Mouse (Mus musculus) lung, adult 2 months (tissue): ENCODE results near the gene Ddx52. TPM values are rescaled to one million over a fixed set of nuclear protein-coding genes. Genes with fewer than 3 reads are reported as not detected.

ENCODE experiments used
- DNase-seq: peaks from one replicate; pipeline ENCODE4 v3.0.0; 2022
- H3K4me1 ChIP-seq: fragments of 200-500 bp; 2 replicates; pipeline ENCODE4 v1.6.1; 2011; ENCODE audit warnings: low read length; ENCODE audit not compliant: control insufficient read depth, insufficient read depth
- H3K4me3 ChIP-seq: fragments of 200-500 bp; replicated peaks from 2 replicates; pipeline ENCODE3; 2011; ENCODE audit warnings: low read depth, mild to moderate bottlenecking, control low read depth, low read length; ENCODE audit errors: extremely low read depth
- CTCF ChIP-seq: fragments of 200-500 bp; IDR thresholded peaks from 2 replicates; pipeline ENCODE4 v1.5.1; 2011; ENCODE audit warnings: mild to moderate bottlenecking, low read length, control low read depth; ENCODE audit not compliant: insufficient read depth
- POLR2A ChIP-seq: fragments of 200-500 bp; IDR thresholded peaks from 2 replicates; pipeline ENCODE4 v1.6.1; 2011; ENCODE audit warnings: low read depth, mild to moderate bottlenecking, control low read depth, low read length, borderline replicate concordance; ENCODE audit errors: extremely low read depth
- WGBS: fragments of 180-500 bp; shearing (Covaris S2); methylation state at CpG from one replicate; pipeline ENCODE4 v1.1.7; 2018; 5-methylcytosine and 5-hydroxymethylcytosine counted together
- polyA plus RNA-seq: library from polyadenylated mRNA; depleted of rRNA; stranded (reverse); fragments of >200 nt; gene quantifications from 2 replicates; pipeline ENCODE4 v1.2.3, GENCODE M21; 2012

Gene Ddx52
- polyA plus RNA-seq, 1 experiment, result 4.9 TPM

DNA sequence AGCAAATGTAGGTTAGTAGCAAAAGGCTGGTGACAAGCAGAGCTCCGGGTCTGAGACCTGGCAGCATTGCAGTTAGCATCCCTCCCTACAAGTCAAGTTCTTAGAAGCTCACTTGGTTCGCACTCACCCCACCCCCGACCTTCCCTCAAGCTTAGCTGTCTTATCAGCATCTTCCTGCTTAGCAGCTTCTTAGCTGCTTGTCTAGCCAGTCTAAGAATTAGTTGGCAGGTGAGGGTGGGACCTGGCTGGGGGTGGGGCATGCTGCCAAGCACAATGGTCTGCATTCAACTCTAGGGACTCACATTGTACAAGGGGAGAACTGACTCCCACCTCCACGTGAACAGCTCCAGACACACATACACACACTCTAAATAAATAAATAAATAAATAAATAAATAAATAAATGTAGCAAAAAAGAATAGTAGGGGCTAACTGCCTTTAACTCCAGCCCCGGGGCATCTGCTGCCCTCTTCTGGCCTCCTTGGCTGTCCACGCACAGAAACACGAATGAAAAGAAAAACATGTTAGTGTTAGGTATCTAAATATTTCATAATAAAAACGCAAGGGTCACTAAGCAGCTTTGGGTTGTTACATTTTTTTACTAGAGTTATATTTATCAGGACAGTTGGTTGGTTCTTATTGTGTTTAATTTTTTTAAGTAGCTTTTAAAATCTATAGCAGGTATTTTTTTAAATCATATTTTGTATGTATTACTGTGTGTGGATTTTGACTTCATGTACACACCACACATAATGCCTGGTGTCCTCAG, 25.8 kb downstream of the Ddx52 start:
- H3K4me1 ChIP-seq, result peaks cover 8% of the 10 kb centered on the region
- 46% methylated on average over 8 of the region's 8 CpGs for WGBS
- no peak for DNase-seq
- H3K4me3 ChIP-seq, result no peak overlapping the region
- TF ChIP-seq POLR2A, result no peak
- no peak; the same call in 1 of the 2 replicates for TF ChIP-seq CTCF

DNA sequence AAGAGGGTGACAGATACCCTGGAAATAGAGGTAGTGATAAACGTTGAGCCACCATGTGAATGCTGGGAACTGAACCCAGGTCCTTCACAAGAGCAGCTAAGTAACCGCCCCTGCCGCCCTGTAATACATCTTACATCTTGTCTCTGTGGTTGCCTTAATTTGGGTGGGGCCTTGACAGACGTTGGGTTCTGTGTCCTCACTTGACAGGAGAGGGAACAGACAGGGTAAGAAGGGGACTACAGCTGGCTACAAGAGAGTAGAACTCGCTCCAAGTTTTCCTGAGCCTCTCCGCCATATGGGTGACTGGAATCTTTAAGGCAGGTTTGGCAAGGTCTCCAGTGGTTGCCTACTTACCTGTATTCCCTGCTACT, 26.3 kb downstream of the Ddx52 start:
- H3K4me3 ChIP-seq, result no peak overlapping the region

DNA sequence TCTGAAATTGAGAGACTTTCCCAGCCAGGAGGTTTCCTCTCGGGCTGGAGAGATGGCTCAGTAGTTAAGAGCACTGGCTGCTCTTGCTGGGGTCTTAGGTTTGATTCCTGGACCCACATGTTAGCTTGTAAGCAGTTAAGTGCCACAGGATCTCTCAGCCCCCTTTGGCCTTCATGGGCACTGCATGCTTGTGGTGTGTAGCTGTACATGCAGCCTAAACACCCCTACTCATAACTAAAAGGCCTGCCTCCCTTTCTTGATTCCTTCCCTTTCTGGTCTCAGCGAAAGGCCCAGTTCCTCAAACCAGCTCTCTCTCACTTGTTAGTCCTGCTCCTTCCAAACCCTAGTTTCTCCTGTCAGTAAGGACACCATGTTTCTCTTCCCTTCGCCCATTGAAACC, 27.2 kb downstream of the Ddx52 start:
- TF ChIP-seq POLR2A (no peak), CTCF (no peak)
- no peak for DNase-seq
- Histone ChIP-seq H3K4me1 (peaks cover 8% of the 10 kb centered on the region), H3K4me3 (no peak overlapping the region)
- 84% methylated on average over 3 of the region's 3 CpGs for WGBS

More for the DNA sequence above, 26.3 kb downstream of the Ddx52 start:
- WGBS, result 73% methylated on average over 6 of the region's 6 CpGs
- H3K4me1 ChIP-seq, result peaks cover 8% of the 10 kb centered on the region
- TF ChIP-seq POLR2A (no peak), CTCF (no peak)
- DNase-seq, result no peak

DNA sequence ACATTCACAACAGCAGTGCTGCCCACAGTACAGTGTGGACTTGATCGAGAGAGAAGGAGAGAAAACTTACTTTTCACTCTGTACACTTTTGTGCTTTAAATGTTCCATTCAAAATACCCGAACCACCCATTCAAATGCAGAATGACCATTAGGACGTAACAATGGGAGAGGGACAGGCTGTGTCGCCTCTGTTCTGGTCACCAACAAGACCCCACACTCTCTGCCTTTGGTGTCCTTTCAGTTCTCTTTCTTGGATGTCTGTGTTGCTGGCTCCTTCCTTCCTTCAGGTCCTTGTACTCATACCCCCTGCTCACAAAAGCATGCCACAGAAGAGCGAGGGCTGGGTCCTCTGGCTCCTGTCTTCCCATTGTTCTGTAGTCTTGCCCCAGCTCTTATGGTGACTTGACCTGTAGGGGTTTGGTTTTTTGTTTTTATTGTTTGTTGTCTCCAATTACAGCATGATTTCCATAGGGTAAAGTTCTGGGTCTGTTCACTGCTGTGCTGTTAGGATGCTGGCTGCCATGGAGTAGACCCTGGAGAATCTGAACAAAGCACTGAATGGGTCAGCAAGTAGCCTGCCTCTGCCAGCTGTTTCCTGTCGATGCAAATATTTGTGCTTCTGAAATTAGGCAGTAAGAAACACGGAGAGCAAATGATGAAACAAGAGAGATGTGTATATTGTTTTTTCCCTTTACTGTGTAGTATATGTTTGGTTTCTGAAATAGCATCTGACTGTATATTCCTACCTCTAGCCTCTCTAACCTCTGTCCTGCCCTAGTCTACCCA, 32.9 kb downstream of the Ddx52 start:
- Histone ChIP-seq H3K4me3 (no peak overlapping the region), H3K4me1 (no peaks in the 10 kb centered on the region)
- TF ChIP-seq CTCF (no peak), POLR2A (no peak)
- WGBS, result 68% methylated on average over 7 of the region's 7 CpGs
- no peak for DNase-seq

DNA sequence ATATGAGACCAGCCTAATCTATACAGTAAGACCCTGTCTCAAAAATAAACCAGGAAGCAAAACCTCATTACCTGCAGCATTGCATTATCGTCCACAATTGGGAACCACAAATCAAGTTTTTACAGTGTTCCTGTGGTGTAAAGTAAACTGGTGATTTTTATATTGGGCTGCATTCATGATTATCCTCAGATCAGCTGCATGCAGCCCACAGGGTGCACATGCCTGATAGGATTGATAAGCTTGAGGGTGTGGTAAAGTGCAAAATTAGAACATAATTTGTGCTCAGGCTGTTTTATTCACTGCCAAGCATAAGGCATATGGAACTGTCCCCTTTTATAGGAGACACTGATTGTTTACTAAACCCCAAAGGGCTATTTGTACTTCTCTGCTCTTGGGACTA, 33.6 kb downstream of the Ddx52 start:
- 81% methylated on average over 1 of the region's 1 CpGs for WGBS
- TF ChIP-seq POLR2A (no peak), CTCF (no peak)
- DNase-seq, result no peak

DNA sequence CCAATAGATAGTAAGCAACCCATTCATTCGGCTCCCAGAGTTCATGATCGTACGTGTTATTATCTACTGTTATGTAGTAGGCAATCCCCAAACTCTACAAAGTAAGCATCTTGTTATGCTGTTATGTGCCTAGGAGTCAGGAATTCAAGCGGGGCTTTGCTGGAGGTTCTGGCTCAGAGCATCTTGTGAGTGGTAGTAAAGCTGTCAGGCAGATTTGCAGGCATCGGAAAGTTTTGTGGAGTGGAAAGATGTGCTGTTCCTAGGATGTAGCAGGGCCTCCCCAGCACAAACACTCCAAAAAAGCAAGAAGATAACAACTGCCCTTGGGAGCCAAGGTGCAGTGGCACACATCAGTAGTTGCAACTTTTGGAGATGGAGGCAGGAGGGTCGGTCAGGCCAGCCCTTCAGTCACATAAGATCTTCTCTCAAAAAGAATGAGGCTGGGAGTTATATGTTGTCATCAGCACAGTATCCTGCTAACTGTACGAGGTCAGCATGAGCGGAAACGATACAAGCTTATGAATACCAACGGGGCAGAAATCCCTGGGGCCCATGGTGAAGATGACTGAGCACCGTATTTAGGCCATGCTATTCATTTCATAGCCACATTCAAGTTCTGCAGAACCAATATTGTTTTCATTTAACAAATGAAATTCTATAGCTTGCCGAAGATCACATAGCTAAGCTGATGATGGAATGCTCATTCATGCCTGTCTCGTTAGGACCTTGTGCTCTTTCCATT, 34.5 kb downstream of the Ddx52 start:
- 87% methylated on average over 13 of the region's 13 CpGs for WGBS
- H3K4me1 ChIP-seq, result no peaks in the 10 kb centered on the region
- no peak for DNase-seq
- H3K4me3 ChIP-seq, result no peak overlapping the region
- TF ChIP-seq CTCF (no peak), POLR2A (no peak)

More for the DNA sequence above, 33.6 kb downstream of the Ddx52 start:
- no peaks in the 10 kb centered on the region for H3K4me1 ChIP-seq
- no peak overlapping the region for H3K4me3 ChIP-seq

DNA sequence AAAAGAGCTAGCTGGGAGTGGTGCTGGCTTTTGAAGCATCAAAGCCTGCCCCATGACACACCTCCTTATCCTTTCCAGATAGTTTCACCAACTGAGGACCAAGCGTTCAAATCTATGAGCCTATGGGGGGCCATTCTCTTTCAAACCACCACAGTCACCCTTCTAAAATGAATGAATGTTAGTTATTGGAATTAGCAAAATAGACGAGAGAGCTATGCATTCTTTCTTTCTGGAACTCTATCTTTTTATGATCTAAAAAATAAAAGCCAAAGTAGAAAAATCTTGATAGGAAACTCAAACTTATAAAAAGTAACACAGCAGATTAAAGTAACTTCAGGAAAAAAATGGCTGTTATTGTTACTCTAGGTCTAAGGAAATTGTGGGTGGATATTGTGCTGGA, 35.9 kb downstream of the Ddx52 start:
- Histone ChIP-seq H3K4me3 (no peak overlapping the region), H3K4me1 (no peaks in the 10 kb centered on the region)
- DNase-seq, result no peak
- TF ChIP-seq CTCF, result no peak
- no peak for TF ChIP-seq POLR2A
- WGBS, result 93% methylated on average over 2 of the region's 2 CpGs

DNA sequence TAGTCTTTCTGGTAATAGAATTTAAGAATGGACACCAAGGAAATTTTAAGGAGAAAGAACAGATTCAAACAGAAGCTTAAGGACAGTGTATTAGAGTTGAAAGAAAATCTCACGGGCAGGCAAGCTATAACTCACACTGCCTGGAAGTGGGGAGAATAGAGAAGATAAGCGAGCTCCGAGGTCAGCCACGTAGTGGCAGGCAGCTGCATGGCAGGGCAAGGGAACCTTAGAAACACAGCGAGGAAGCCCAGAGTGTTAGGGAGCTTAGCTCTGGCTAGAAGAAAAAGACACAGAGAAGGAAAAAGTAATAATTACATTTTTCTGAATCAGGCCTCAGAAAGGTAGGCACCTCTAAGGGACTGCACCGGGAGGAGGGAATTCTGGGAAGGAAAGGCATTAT, 38.1 kb downstream of the Ddx52 start:
- WGBS, result 90% methylated on average over 6 of the region's 6 CpGs
- Histone ChIP-seq H3K4me1 (no peaks in the 10 kb centered on the region), H3K4me3 (no peak overlapping the region)
- no peak for DNase-seq
- TF ChIP-seq POLR2A (no peak), CTCF (no peak)

DNA sequence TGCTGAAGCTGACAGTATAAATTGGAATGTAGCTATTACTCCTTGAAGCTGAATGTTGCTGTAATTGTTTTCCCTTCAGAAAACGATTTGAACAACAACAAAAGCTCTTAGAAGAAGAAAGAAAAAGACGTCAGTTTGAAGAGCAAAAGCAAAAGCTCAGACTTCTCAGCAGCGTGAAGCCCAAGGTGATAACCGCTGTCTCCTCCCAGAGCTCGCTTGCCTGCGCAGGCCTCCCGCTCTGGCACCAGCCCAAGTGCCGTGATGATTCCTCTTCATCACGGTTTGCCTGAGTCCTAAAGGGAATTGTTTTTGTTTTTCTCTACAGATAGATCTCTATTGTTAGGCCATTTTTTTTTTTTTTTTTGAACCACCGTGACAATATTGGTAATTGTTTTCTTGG, 39.5 kb downstream of the Ddx52 start:
- 78% methylated on average over 10 of the region's 10 CpGs for WGBS
- DNase-seq, result no peak
- no peaks in the 10 kb centered on the region for H3K4me1 ChIP-seq
- H3K4me3 ChIP-seq, result no peak overlapping the region
- TF ChIP-seq POLR2A (no peak), CTCF (no peak)
